Mouse (Mus musculus): ENCODE measurements around the gene Afmid. TPM values are rescaled to one million over a fixed set of nuclear protein-coding genes. Genes with fewer than 3 reads are reported as not detected.
"Not testable (repeated sequence)": the region's sequence is repeated elsewhere in the genome, so short reads cannot be mapped to it uniquely, and the experiment has no call there.

Gene Afmid
- total and polyA plus RNA-seq, 3 experiments, result 5.0 to 7.5 (median 7.3) TPM

DNA sequence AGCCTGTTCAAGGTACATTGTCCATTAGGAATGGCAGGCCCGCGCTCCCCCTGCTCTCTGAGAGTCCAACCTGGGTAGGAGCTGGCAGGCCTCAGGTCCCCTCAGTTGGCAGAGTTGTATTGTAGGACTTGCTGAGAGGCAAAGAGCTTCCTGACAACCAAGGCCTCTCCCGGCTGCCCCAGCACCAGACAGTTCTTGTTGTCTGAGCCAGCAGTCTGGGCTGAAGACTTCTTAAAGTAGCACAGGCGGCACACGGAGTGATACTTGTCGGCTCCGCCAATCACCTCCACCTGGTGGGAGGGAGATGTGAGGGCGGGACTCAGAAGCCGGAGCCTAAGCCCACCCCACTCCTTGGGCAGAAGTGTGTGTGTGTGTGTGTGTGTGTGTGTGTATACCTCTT is 9.9 kb upstream of the Afmid start:
- Histone ChIP-seq H3K4me1 (ENCODE audit: control insufficient read depth in 1 of 2, insufficient read depth in 2 of 2) (peaks cover 20 to 95% of the 10 kb centered on the region in 2 experiments), H3K36me3 (replicated peaks in 1 of 2; ENCODE audit: control insufficient read depth in 1 of 2, insufficient read depth in 1 of 2, low read length in 1 of 2) (peaks cover 90 to 96% of the 10 kb centered on the region in 2 experiments), H3K79me2 (replicated peaks; ENCODE audit: control insufficient read depth, extremely low read depth, insufficient read depth, poor library complexity, severe bottlenecking) (peaks cover 52% of the 10 kb centered on the region)
- H3K9me3 ChIP-seq (replicated peaks; ENCODE audit: low read length); in situ Hi-C loops (cut with MboI; ENCODE audit: low pct_ligation_motif_present, low pct_unique_long_range_greater_than_20kb, low sequenced_read_pairs); H3K27me3 ChIP-seq (replicated peaks); dilution Hi-C loops (cut with MboI; ENCODE audit: extremely low pct_ligation_motif_present, extremely low pct_unique_long_range_greater_than_20kb, low sequenced_read_pairs); DNase-seq (ENCODE audit: extremely low read depth); H3K9ac ChIP-seq (ENCODE audit: insufficient read depth, low read depth); H3K4me3 ChIP-seq (replicated peaks in 1 of 3; ENCODE audit: low read depth in 2 of 3, low read length in 2 of 3, poor library complexity in 1 of 3); H3K27ac ChIP-seq (ENCODE audit: insufficient read depth, low read depth); H3K4me2 ChIP-seq (ENCODE audit: insufficient read depth, low read depth, poor library complexity, severe bottlenecking): not testable (repeated sequence)
- TF ChIP-seq POLR2A (IDR thresholded peaks at IDR 0.05; ENCODE audit: low read depth, low read length) (0 out of 2 replicates have a peak, but pooled peaks have one; percentile 11), CHD2 (IDR thresholded peaks at IDR 0.05; ENCODE audit: low read length) (0 out of 2 replicates have a peak, but pooled peaks have one; percentile 18)

- H3K27ac ChIP-seq (ENCODE audit: insufficient read depth, low read depth), result no peak overlapping the region
- H3K4me2 ChIP-seq (ENCODE audit: insufficient read depth, low read depth, poor library complexity, severe bottlenecking), result no peak overlapping the region
- no peak overlapping the region for H3K4me3 ChIP-seq (replicated peaks in 1 of 3; ENCODE audit: low read depth in 2 of 3, low read length in 2 of 3, poor library complexity in 1 of 3)
- no peaks in the 10 kb centered on the region for H3K27me3 ChIP-seq (replicated peaks)
- in situ Hi-C loops (cut with MboI; ENCODE audit: low pct_ligation_motif_present, low pct_unique_long_range_greater_than_20kb, low sequenced_read_pairs), result no loop called here
- no peak overlapping the region for H3K9ac ChIP-seq (ENCODE audit: insufficient read depth, low read depth)
- peaks cover 93 to 96% of the 10 kb centered on the region in 2 experiments for H3K36me3 ChIP-seq (replicated peaks in 1 of 2; ENCODE audit: control insufficient read depth in 1 of 2, insufficient read depth in 1 of 2, low read length in 1 of 2)
- peaks cover 46% of the 10 kb centered on the region for H3K79me2 ChIP-seq (replicated peaks; ENCODE audit: control insufficient read depth, extremely low read depth, insufficient read depth, poor library complexity, severe bottlenecking)
- TF ChIP-seq BHLHE40 (IDR thresholded peaks at IDR 0.05; ENCODE audit: low read depth, low read length), result no peak
- TF ChIP-seq ZMIZ1 (IDR thresholded peaks at IDR 0.05; ENCODE audit: low read depth, low read length), result peak; percentile 64; the same call in 1 of the 2 replicates
- TF ChIP-seq E2F4 (IDR thresholded peaks at IDR 0.05; ENCODE audit: insufficient replicate concordance, low read depth, low read length), result no peak
- peak; percentile 2; the same call in 1 of the 2 replicates for TF ChIP-seq POLR2AphosphoS2 (IDR thresholded peaks at IDR 0.05; ENCODE audit: low read depth, low read length)
- TF ChIP-seq POLR2A (IDR thresholded peaks at IDR 0.05; ENCODE audit: low read depth, low read length), result peak; percentile 16; the same call in 1 of the 2 replicates
- H3K9me3 ChIP-seq (replicated peaks; ENCODE audit: low read length), result no peaks in the 10 kb centered on the region
- DNase-seq (ENCODE audit: extremely low read depth), result peak; percentile 51
- H3K4me1 ChIP-seq (ENCODE audit: control insufficient read depth in 1 of 2, insufficient read depth in 2 of 2), result peaks cover 16 to 95% of the 10 kb centered on the region in 2 experiments
- dilution Hi-C loops (cut with MboI; ENCODE audit: extremely low pct_ligation_motif_present, extremely low pct_unique_long_range_greater_than_20kb, low sequenced_read_pairs), result no loop called here
These were observed 9.2 kb upstream of the Afmid start for GRCm38 (mm10) chr11:117816389-117816996.

DNA sequence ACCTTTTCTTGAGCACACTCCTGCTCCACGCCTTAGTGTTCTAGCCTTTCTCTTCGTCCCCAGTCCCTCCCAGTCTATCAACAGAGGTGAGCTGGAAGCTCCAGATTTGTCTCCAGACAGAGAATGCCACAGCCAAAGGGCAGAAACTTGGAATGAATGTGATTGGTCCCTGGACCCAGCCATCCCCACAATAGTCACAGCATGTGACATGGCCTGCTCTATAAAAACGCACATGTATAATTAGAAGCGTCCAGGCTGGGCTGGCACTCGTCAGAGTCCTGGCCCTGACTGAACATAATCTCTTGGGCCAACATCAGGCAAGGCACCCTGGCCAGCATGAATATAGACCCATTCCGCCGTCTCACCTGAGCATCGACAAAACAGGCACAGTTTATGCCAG is 6.6 kb upstream of the Afmid start:
- in situ Hi-C loops (cut with MboI; ENCODE audit: low pct_ligation_motif_present, low pct_unique_long_range_greater_than_20kb, low sequenced_read_pairs), result no loop called here
- H3K4me2 ChIP-seq (ENCODE audit: insufficient read depth, low read depth, poor library complexity, severe bottlenecking), result no peak overlapping the region
- peaks cover 92 to 97% of the 10 kb centered on the region in 2 experiments for H3K36me3 ChIP-seq (replicated peaks in 1 of 2; ENCODE audit: control insufficient read depth in 1 of 2, insufficient read depth in 1 of 2, low read length in 1 of 2)
- peaks cover 3 to 96% of the 10 kb centered on the region in 2 experiments; a peak in 2 of 4 replicates for H3K4me1 ChIP-seq (ENCODE audit: control insufficient read depth in 1 of 2, insufficient read depth in 2 of 2)
- DNase-seq (ENCODE audit: extremely low read depth), result no peak
- H3K27ac ChIP-seq (ENCODE audit: insufficient read depth, low read depth), result no peak overlapping the region
- H3K9ac ChIP-seq (ENCODE audit: insufficient read depth, low read depth), result no peak overlapping the region
- peaks cover 38% of the 10 kb centered on the region for H3K79me2 ChIP-seq (replicated peaks; ENCODE audit: control insufficient read depth, extremely low read depth, insufficient read depth, poor library complexity, severe bottlenecking)
- H3K27me3 ChIP-seq (replicated peaks), result no peaks in the 10 kb centered on the region
- TF ChIP-seq GABPA (IDR thresholded peaks at IDR 0.05; ENCODE audit: insufficient replicate concordance, low read depth, low read length) (no peak), JUND (conservative IDR thresholded peaks at IDR 0.05; ENCODE audit: low read depth, low read length) (no peak), RAD21 (IDR thresholded peaks at IDR 0.05; ENCODE audit: low read depth, low read length) (no peak), USF1 (IDR thresholded peaks at IDR 0.05; ENCODE audit: low read depth, low read length) (no peak), MAX (IDR thresholded peaks at IDR 0.05; ENCODE audit: low read length) (peak; percentile 2; the same call in 1 of the 2 replicates), ZMIZ1 (IDR thresholded peaks at IDR 0.05; ENCODE audit: low read depth, low read length) (peak; percentile 31; the same call in 1 of the 2 replicates), KAT2A (IDR thresholded peaks at IDR 0.05; ENCODE audit: insufficient replicate concordance, low read length) (no peak), SMC3 (IDR thresholded peaks at IDR 0.05; ENCODE audit: low read depth, low read length) (no peak), ETS1 (conservative IDR thresholded peaks at IDR 0.05; ENCODE audit: low read depth, low read length) (no peak), CHD1 (IDR thresholded peaks at IDR 0.05; ENCODE audit: low read depth, low read length) (no peak), JUN (IDR thresholded peaks at IDR 0.05; ENCODE audit: insufficient read depth, low read depth, low read length) (no peak), E2F4 (IDR thresholded peaks at IDR 0.05; ENCODE audit: insufficient replicate concordance, low read depth, low read length) (no peak), PAX5 (IDR thresholded peaks at IDR 0.05; ENCODE audit: low read length) (no peak), ELF1 (IDR thresholded peaks at IDR 0.05; ENCODE audit: low read depth, low read length) (peak; percentile 17; the same call in 1 of the 2 replicates), POLR2A (IDR thresholded peaks at IDR 0.05; ENCODE audit: low read depth, low read length) (no peak; the same call in 1 of the 2 replicates), TCF12 (IDR thresholded peaks at IDR 0.05; ENCODE audit: low read depth, low read length) (no peak)
- dilution Hi-C loops (cut with MboI; ENCODE audit: extremely low pct_ligation_motif_present, extremely low pct_unique_long_range_greater_than_20kb, low sequenced_read_pairs), result no loop called here
- H3K9me3 ChIP-seq (replicated peaks; ENCODE audit: low read length), result no peaks in the 10 kb centered on the region
- H3K4me3 ChIP-seq (replicated peaks in 1 of 3; ENCODE audit: low read depth in 2 of 3, low read length in 2 of 3, poor library complexity in 1 of 3), result no peak overlapping the region
